Mouse (Mus musculus): ENCODE data around the gene Klhl42. TPM values are rescaled to one million over a fixed set of nuclear protein-coding genes. Genes with fewer than 3 reads are reported as not detected.

Klhl42 gene
- total and polyA plus RNA-seq, 2 experiments from 2014 or later: 6.0 to 27.8 TPM

DNA sequence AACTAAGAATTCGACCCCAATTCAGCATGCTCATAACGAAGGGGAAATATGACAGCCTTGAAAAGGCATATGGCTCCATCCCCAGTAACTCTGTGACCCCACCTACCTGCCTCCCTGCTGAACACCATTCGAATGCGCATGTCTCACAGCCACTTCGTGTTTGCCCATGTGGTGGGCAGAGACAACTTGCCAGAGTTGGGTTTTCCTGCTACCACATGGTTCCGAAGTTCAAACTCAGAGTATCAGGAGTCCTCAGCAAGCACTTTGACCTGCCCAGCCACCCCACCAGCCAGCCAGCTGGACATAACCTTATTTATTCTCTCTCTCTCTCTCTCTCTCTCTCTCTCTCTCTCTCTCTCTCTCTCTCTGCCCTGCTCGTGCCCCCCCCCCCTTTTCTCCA lies 3.4 kb upstream of the Klhl42 start:
- TF ChIP-seq CTCF (IDR thresholded peaks at IDR 0.05; ENCODE audit: low read depth): no peak
- no peak for ATAC-seq

DNA sequence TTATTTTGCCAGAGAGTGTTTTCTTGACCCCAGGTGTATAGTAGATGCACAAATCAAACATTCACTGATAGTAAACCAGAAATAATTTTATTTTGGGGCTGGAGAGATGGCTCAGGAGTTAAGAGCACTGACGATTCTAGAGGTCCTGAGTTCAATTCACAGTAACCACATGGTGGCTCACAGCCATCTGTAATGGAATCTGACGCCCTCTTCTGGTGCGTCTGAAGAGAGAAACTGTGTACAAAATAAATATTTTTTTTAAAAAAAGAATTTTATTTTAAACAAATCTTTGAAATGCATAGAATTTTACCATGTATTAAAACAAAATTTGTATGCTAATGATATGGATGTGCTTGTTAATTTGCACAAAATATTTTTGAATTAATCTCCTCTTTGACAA lies 2.7 kb upstream of the Klhl42 start:
- Histone ChIP-seq H3K27me3 (ENCODE audit: insufficient read depth, low read length) (no peaks in the 10 kb centered on the region), H3K4me3 (ENCODE audit: low read depth, low read length) (no peak overlapping the region), H3K4me1 (ENCODE audit: insufficient read depth) (peaks cover 10% of the 10 kb centered on the region; the same call in 1 of the 2 replicates), H3K4me2 (ENCODE audit: low read depth) (no peak overlapping the region), H3K9ac (no peak overlapping the region), H3K36me3 (ENCODE audit: insufficient read depth) (no peaks in the 10 kb centered on the region), H3K9me3 (ENCODE audit: low read length) (no peaks in the 10 kb centered on the region), H3K27ac (ENCODE audit: low read depth, low read length) (no peak overlapping the region)
- DNase-seq (no peak), ATAC-seq (no peak)
- WGBS: 81% methylated on average over 3 of the region's 3 CpGs
- 0 out of 2 replicates have a peak, but pooled peaks have one; percentile 16 for TF ChIP-seq CTCF (IDR thresholded peaks at IDR 0.05; ENCODE audit: low read depth)

More for the DNA sequence above, 3.4 kb upstream of the Klhl42 start:
- no peak overlapping the region for H3K9ac ChIP-seq
- no peak overlapping the region for H3K27ac ChIP-seq (ENCODE audit: low read depth, low read length)
- no peaks in the 10 kb centered on the region for H3K9me3 ChIP-seq (ENCODE audit: low read length)
- no peak for DNase-seq
- WGBS: 49% methylated on average over 6 of the region's 7 CpGs
- H3K4me3 ChIP-seq (ENCODE audit: low read depth, low read length): no peak overlapping the region
- peaks cover 6% of the 10 kb centered on the region; the same call in 1 of the 2 replicates for H3K4me1 ChIP-seq (ENCODE audit: insufficient read depth)
- no peak overlapping the region for H3K4me2 ChIP-seq (ENCODE audit: low read depth)
- no peaks in the 10 kb centered on the region for H3K27me3 ChIP-seq (ENCODE audit: insufficient read depth, low read length)
- no peaks in the 10 kb centered on the region for H3K36me3 ChIP-seq (ENCODE audit: insufficient read depth)

DNA sequence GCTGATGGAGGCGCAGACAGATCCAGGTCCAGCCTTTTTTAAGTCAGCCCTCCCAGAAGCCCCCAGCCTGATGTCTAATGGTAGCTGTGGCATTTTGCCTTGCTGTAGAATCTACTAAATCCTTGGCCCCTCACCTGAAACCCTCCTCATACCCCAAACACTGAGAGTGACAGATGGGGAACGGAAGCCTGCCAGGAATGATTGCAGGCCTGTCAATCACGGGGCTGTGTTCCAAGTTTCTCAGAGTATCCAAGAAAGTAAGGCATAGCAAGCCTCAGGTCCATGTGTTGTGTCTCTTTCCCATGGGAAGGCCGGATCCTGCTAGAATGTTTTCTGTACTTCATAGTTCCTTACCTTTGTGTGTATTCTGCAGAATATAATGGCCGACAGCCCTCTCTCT lies 988 bp upstream of the Klhl42 start:
- no peak for TF ChIP-seq CTCF (IDR thresholded peaks at IDR 0.05; ENCODE audit: low read depth)
- Histone ChIP-seq H3K36me3 (ENCODE audit: insufficient read depth) (peaks cover 2% of the 10 kb centered on the region; the same call in 1 of the 2 replicates), H3K27ac (ENCODE audit: low read depth, low read length) (no peak overlapping the region), H3K4me3 (ENCODE audit: low read depth, low read length) (no peak overlapping the region; the same call in 1 of the 2 replicates), H3K4me1 (ENCODE audit: insufficient read depth) (peaks cover 15% of the 10 kb centered on the region; the same call in 1 of the 2 replicates), H3K9ac (no peak overlapping the region; the same call in 1 of the 2 replicates), H3K9me3 (ENCODE audit: low read length) (no peaks in the 10 kb centered on the region), H3K27me3 (ENCODE audit: insufficient read depth, low read length) (no peaks in the 10 kb centered on the region), H3K4me2 (ENCODE audit: low read depth) (peak overlapping the region; percentile 95)
- WGBS: 45% methylated on average over 5 of the region's 5 CpGs
- DNase-seq (peak; percentile 35), ATAC-seq (no peak)

DNA sequence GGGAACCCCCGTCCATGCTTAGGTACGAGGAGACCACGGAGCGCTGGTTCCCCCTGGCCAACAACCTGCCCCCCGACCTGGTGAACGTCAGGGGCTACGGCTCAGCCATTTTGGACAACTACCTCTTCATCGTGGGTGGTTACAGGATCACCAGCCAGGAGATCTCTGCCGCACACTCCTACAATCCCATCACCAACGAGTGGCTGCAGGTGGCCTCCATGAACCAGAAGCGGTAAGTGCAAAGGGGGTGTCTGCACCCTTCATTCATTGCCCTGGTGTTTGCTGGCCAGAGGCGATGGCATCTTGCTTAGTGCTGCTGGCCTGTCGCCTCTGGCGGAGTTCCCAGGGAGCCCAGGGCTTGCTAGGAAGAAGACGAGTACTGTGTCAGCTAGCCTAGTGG lies 957 bp downstream of the Klhl42 start:
- Histone ChIP-seq H3K27me3 (ENCODE audit: insufficient read depth, low read length) (no peaks in the 10 kb centered on the region), H3K4me1 (ENCODE audit: insufficient read depth) (peaks cover 15% of the 10 kb centered on the region; the same call in 1 of the 2 replicates), H3K4me3 (ENCODE audit: low read depth, low read length) (peak overlapping the region; percentile 69), H3K27ac (ENCODE audit: low read depth, low read length) (peak overlapping the region; percentile 86), H3K9ac (peak overlapping the region; percentile 88), H3K9me3 (ENCODE audit: low read length) (no peaks in the 10 kb centered on the region), H3K4me2 (ENCODE audit: low read depth) (peak overlapping the region; percentile 95), H3K36me3 (ENCODE audit: insufficient read depth) (peaks cover 2% of the 10 kb centered on the region; the same call in 1 of the 2 replicates)
- 3% methylated on average over 15 of the region's 15 CpGs for WGBS
- peak; percentile 12 for ATAC-seq
- TF ChIP-seq CTCF (IDR thresholded peaks at IDR 0.05; ENCODE audit: low read depth): no peak
- DNase-seq: peak; percentile 67

DNA sequence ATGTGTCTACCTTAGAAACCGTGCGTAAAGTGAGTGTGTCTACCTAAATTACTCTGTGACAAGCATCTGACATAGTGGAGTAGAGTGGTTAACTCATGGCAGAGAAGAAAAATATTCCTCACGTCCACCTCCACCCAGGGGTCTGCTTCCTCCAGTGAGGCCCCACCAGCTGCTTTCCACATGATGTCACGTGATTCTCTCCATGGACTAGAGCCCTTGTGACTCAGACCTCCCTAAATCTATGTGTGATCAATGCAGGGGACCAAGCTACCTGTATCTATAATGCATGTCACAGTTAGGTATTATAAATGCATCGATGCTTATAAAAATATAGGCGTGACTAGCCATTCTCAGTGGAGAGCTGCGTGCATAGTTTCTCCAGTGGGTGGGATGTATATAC lies 3.6 kb downstream of the Klhl42 start:
- Histone ChIP-seq H3K36me3 (ENCODE audit: insufficient read depth) (peaks cover 2% of the 10 kb centered on the region; the same call in 1 of the 2 replicates), H3K4me1 (ENCODE audit: insufficient read depth) (peaks cover 15% of the 10 kb centered on the region; the same call in 1 of the 2 replicates), H3K4me2 (ENCODE audit: low read depth) (no peak overlapping the region), H3K4me3 (ENCODE audit: low read depth, low read length) (no peak overlapping the region), H3K27me3 (ENCODE audit: insufficient read depth, low read length) (no peaks in the 10 kb centered on the region), H3K9me3 (ENCODE audit: low read length) (no peaks in the 10 kb centered on the region), H3K9ac (no peak overlapping the region), H3K27ac (ENCODE audit: low read depth, low read length) (no peak overlapping the region)
- ATAC-seq (no peak), DNase-seq (no peak)
- 86% methylated on average over 7 of the region's 7 CpGs for WGBS
- no peak for TF ChIP-seq CTCF (IDR thresholded peaks at IDR 0.05; ENCODE audit: low read depth)

DNA sequence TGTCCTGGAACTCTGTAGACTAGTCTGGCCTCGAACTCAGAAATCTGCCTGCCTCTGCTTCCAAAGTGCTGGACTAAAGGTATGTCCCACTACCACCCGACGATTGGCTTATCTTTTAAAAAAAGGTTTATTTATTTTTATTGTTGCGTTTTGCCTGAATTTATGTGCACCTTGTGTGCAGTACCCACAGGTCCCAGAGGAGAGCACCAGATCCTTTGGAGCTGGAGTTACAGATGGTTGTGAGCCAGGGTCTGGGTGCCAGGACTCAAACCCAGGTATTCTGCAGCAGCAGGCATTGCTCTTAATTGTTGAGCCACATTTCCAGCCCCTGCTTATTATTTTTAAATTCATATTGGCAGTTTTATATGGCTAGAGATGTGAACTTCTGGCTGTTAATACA lies 4.9 kb downstream of the Klhl42 start:
- H3K27me3 ChIP-seq (ENCODE audit: insufficient read depth, low read length): no peaks in the 10 kb centered on the region
- H3K9me3 ChIP-seq (ENCODE audit: low read length): no peaks in the 10 kb centered on the region
- H3K4me2 ChIP-seq (ENCODE audit: low read depth): no peak overlapping the region
- no peak for TF ChIP-seq CTCF (IDR thresholded peaks at IDR 0.05; ENCODE audit: low read depth)
- H3K4me3 ChIP-seq (ENCODE audit: low read depth, low read length): no peak overlapping the region
- ATAC-seq (no peak), DNase-seq (no peak)
- no peak overlapping the region for H3K9ac ChIP-seq
- peaks cover 15% of the 10 kb centered on the region; the same call in 1 of the 2 replicates for H3K4me1 ChIP-seq (ENCODE audit: insufficient read depth)
- WGBS: 95% methylated on average over 4 of the region's 4 CpGs
- peaks cover 2% of the 10 kb centered on the region; the same call in 1 of the 2 replicates for H3K36me3 ChIP-seq (ENCODE audit: insufficient read depth)
- H3K27ac ChIP-seq (ENCODE audit: low read depth, low read length): no peak overlapping the region

DNA sequence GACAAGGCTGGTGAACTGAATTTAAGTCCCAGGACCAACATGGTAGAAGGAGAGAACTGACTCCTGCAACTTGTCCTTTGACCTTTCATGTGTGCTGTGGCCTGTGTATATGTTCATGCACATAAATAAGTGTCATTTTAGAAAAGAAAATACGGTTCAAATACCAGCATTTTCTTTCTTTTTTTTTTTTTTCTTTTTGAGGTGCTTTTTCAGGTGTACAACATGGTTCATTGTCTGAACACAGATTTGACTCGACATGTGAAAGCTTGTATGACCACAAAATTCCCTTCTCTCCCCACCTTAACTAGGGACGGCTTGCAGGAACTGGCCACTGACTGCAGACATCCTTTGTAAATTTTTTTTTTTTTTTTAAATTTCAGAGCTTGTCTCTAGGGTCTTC lies 5.8 kb downstream of the Klhl42 start:
- no peak for DNase-seq
- H3K9ac ChIP-seq: no peak overlapping the region
- H3K4me3 ChIP-seq (ENCODE audit: low read depth, low read length): no peak overlapping the region
- WGBS: 81% methylated on average over 3 of the region's 3 CpGs
- ATAC-seq: no peak
- no peak overlapping the region for H3K27ac ChIP-seq (ENCODE audit: low read depth, low read length)
- TF ChIP-seq CTCF (IDR thresholded peaks at IDR 0.05; ENCODE audit: low read depth): no peak
- peaks cover 3% of the 10 kb centered on the region for H3K36me3 ChIP-seq (ENCODE audit: insufficient read depth)
- no peaks in the 10 kb centered on the region for H3K9me3 ChIP-seq (ENCODE audit: low read length)
- H3K27me3 ChIP-seq (ENCODE audit: insufficient read depth, low read length): no peaks in the 10 kb centered on the region
- H3K4me1 ChIP-seq (ENCODE audit: insufficient read depth): peaks cover 15% of the 10 kb centered on the region; the same call in 1 of the 2 replicates
- H3K4me2 ChIP-seq (ENCODE audit: low read depth): no peak overlapping the region
